Mouse (Mus musculus) forebrain, embryonic 14.5 days (tissue): Measurements from ENCODE around the gene Aig1. TPM values are rescaled to one million over a fixed set of nuclear protein-coding genes. Genes with fewer than 3 reads are reported as not detected.
A peak's percentile ranks its signal among the peaks of the same experiment; 100 is the strongest.

Experiments used
- ATAC-seq: fragments of 200-750 bp; cut with Nextera tagmentation; 2 replicates; pipeline ENCODE4 v1.8.0; 2017; ENCODE audit warnings: mild to moderate bottlenecking, moderate library complexity
- DNase-seq: peaks from one replicate; pipeline ENCODE4 v3.0.0-alpha.2; 2015; ENCODE audit warnings: low spot score
- H3K27ac ChIP-seq: fragments of 300-500 bp; sonication (generic); 2 replicates; pipeline ENCODE4 v1.5.1; 2014; ENCODE audit warnings: low read depth, mild to moderate bottlenecking, control low read depth, low read length, moderate library complexity
- H3K27me3 ChIP-seq: fragments of 300-500 bp; sonication (generic); replicated peaks from 2 replicates; pipeline ENCODE4 v1.6.1; 2014; ENCODE audit warnings: low read length, control low read depth, mixed read lengths; ENCODE audit not compliant: control insufficient read depth, insufficient read depth
- H3K36me3 ChIP-seq: fragments of 300-500 bp; sonication (generic); 2 replicates; pipeline ENCODE4 v1.6.1; 2014; ENCODE audit warnings: low read length, control low read depth; ENCODE audit not compliant: control insufficient read depth, insufficient read depth
- H3K4me1 ChIP-seq: fragments of 300-500 bp; sonication (generic); 2 replicates; pipeline ENCODE4 v1.6.1; 2014; ENCODE audit warnings: antibody characterized with exemption, low read length, control low read depth; ENCODE audit not compliant: control insufficient read depth, insufficient read depth
- H3K4me2 ChIP-seq: fragments of 300-500 bp; sonication (generic); 2 replicates; pipeline ENCODE4 v1.6.1; 2014; ENCODE audit warnings: mild to moderate bottlenecking, control low read depth, low read length
- H3K4me3 ChIP-seq: fragments of 300-500 bp; sonication (generic); 2 replicates; pipeline ENCODE4 v1.5.1; 2014; ENCODE audit warnings: low read depth, low read length, control low read depth
- H3K9ac ChIP-seq: fragments of 300-500 bp; sonication (generic); 2 replicates; pipeline ENCODE4 v1.6.1; 2014; ENCODE audit warnings: mild to moderate bottlenecking, low read length, control low read depth, moderate library complexity
- H3K9me3 ChIP-seq: fragments of 300-500 bp; sonication (generic); replicated peaks from 2 replicates; pipeline ENCODE4 v1.6.1; 2016; ENCODE audit warnings: low read length, control low read depth, mixed read lengths; ENCODE audit not compliant: control insufficient read depth
- WGBS: fragments of 180-500 bp; shearing (Covaris S2); extraction: QIAGEN DNeasy Blood & Tissue Kit; methylation state at CpG from one replicate; pipeline ENCODE4 v1.1.7; 2014; 5-methylcytosine and 5-hydroxymethylcytosine counted together
- polyA plus RNA-seq: library from polyadenylated mRNA; unstranded; fragments of >200 nt; fragmentation: Nextera tagmentation; extraction: Ambion mirVana; gene quantifications from 2 replicates; pipeline ENCODE4 v1.2.1, GENCODE M21; 2014

Aig1 gene
- polyA plus RNA-seq, 1 experiment from 2014 or later: 59.5 TPM

DNA sequence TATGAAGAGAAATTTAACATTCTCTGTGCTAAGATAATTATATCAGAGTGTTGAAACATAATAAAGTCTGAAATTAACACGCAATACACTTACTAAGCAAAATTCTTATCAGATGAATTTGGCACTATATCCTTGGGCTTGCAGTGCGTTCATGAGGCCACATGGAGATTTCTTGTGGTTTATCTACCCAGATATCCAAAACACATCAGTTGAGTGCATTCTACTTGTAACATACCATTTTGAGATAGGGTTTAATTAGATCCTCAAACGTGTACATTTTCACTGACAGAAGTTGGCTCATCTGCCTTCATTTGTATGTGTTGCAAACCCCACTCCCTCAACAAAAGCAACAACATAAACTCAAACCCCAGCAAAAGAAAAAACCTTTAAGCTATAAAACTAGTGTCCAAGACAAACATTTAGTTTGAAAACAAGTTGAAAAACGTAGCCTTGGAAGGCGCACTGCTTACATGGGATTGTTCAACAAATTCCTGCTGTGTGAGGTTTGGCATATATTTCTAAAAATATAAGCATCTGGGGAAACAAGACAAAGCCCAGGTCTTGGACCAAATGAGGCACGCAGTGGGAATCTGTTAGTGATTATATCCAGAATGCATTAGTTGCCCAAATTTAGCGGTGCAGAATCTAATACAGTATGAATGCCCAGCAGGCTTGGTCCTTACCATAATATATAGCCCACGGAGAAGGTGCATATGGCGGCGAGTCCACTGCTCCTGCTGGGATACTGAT, 178.8 kb downstream of the Aig1 start:
- WGBS: 88% methylated on average over 10 of the region's 10 CpGs

DNA sequence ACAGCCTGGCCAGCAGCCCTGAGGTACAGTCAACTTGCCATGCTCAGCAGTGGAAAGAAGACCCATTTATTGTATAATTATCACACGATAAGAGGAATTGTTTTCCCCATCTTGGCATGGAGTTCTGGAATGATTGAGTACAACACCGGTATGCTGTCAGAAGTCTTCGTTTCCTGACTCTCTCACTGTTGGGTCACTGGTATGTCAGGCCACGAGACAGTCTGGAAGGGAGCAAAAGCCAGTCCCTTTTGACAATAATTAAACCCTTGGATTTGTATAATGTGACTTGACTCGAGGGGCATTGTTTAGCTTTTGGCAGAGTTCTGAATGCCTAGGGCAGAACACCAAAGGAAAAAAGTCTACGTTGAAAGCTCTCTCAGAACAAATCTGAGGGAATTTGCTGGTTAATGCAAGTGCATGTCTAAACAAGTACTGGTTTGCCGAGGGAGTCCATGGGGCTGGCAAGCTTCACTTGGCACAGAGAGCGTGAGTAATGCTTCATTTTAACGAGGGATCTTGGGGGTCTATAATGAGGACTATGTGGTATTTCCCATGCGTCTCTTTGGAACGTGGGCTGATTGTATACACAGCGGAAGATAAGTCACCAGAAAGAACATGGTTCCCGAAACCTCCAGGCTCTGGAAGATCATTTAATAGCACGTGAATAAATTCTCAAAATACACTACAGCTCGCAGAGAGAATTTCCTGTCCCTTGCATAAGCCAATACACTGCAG, 180.2 kb downstream of the Aig1 start:
- 29% methylated on average over 15 of the region's 15 CpGs for WGBS
- Histone ChIP-seq H3K9ac (no peak overlapping the region), H3K9me3 (no peaks in the 10 kb centered on the region), H3K4me1 (no peaks in the 10 kb centered on the region; the same call in 1 of the 2 replicates), H3K27ac (no peak overlapping the region), H3K4me2 (no peak overlapping the region), H3K4me3 (no peak overlapping the region), H3K36me3 (no peaks in the 10 kb centered on the region), H3K27me3 (no peaks in the 10 kb centered on the region)
- ATAC-seq (peak; percentile 50; the same call in 1 of the 2 replicates), DNase-seq (peak; percentile 74)

More for the DNA sequence above, 178.8 kb downstream of the Aig1 start:
- Histone ChIP-seq H3K36me3 (no peaks in the 10 kb centered on the region), H3K27me3 (no peaks in the 10 kb centered on the region), H3K9me3 (no peaks in the 10 kb centered on the region), H3K27ac (no peak overlapping the region), H3K4me1 (no peaks in the 10 kb centered on the region; the same call in 1 of the 2 replicates), H3K9ac (no peak overlapping the region), H3K4me2 (no peak overlapping the region), H3K4me3 (no peak overlapping the region)
- DNase-seq (no peak), ATAC-seq (no peak)

DNA sequence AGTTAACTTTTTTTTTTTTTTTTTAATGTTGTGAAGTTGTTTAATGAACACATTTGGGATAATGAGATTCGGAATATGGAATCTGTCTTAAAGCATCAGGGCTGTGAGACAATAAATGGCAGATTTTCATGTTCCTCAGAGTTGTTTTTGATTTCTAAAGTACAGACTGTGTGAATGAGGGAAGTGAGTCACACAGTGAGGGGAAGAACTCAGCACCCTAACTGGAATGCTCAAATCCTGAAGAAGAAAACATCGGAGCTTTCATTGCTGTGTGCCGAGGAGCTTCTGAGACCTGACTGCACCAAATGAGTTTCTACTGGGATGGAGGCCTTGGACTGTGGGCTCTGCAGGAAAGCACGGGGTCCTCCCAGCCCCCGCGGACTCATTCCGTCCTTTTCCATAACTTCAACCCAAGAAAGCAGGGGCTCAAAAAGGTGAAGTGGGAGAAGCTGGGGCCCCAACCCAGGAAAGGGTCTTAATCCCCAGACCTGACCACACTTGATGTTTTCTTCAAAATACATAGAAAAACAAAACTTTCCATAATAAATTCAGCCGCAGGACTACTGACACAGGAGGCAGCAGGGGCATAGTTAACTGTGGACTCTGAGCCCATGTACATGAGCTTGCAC, 181.5 kb downstream of the Aig1 start:
- no peaks in the 10 kb centered on the region for H3K36me3 ChIP-seq
- 91% methylated on average over 8 of the region's 8 CpGs for WGBS
- no peak overlapping the region for H3K4me3 ChIP-seq
- H3K4me2 ChIP-seq: no peak overlapping the region
- DNase-seq (no peak), ATAC-seq (no peak)
- H3K4me1 ChIP-seq: no peaks in the 10 kb centered on the region; the same call in 1 of the 2 replicates
- no peak overlapping the region for H3K27ac ChIP-seq
- H3K9me3 ChIP-seq: no peaks in the 10 kb centered on the region
- no peak overlapping the region for H3K9ac ChIP-seq
- H3K27me3 ChIP-seq: no peaks in the 10 kb centered on the region

DNA sequence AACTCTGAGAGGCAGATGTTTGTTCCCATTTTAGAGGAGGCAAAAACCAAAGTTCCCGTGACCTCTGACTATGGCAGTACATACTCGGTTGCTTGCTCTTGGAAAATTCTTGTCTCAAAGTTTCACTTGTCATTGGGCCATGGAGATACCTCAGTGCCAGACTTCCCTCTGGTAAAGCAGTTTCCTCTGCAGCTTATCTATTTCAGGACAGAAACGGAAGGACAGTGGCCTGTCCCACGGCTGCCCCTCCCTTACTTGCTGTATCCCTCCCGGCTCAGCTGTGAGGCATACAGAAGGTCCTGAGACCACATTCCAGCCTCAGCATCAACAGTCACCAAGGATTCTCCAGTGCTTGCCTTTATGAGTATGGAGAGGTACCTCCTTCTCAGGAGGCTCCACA, 182.7 kb downstream of the Aig1 start:
- H3K27ac ChIP-seq: no peak overlapping the region
- H3K27me3 ChIP-seq: no peaks in the 10 kb centered on the region
- H3K36me3 ChIP-seq: no peaks in the 10 kb centered on the region
- DNase-seq (no peak), ATAC-seq (no peak)
- no peaks in the 10 kb centered on the region; the same call in 1 of the 2 replicates for H3K4me1 ChIP-seq
- no peak overlapping the region for H3K9ac ChIP-seq
- WGBS: 86% methylated on average over 5 of the region's 5 CpGs
- H3K4me3 ChIP-seq: no peak overlapping the region
- no peak overlapping the region for H3K4me2 ChIP-seq
- no peaks in the 10 kb centered on the region for H3K9me3 ChIP-seq

DNA sequence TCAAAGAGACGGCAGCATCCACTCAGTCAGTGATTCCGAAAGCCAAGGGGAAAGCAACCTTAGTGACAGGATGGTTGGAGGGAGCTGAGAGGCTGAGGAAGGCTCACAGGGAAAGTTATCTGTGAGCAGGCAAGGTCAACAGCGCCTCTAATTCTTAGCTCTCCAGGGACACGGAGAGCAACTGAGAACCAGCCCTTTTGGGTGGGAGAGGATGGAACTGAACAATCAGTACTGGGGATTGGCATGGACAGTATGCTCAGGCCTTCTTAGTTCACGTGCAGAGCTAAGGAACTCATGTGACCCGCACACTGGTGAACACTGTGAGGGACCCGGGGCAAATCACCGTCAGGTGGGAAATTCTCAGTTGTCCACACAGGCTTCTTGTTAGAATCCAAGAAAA, 183.4 kb downstream of the Aig1 start:
- no peak overlapping the region for H3K9ac ChIP-seq
- WGBS: 84% methylated on average over 8 of the region's 8 CpGs
- H3K27me3 ChIP-seq: no peaks in the 10 kb centered on the region
- H3K9me3 ChIP-seq: no peaks in the 10 kb centered on the region
- no peak overlapping the region for H3K4me3 ChIP-seq
- no peaks in the 10 kb centered on the region; the same call in 1 of the 2 replicates for H3K4me1 ChIP-seq
- DNase-seq (no peak), ATAC-seq (no peak)
- H3K4me2 ChIP-seq: no peak overlapping the region
- no peak overlapping the region for H3K27ac ChIP-seq
- H3K36me3 ChIP-seq: no peaks in the 10 kb centered on the region

DNA sequence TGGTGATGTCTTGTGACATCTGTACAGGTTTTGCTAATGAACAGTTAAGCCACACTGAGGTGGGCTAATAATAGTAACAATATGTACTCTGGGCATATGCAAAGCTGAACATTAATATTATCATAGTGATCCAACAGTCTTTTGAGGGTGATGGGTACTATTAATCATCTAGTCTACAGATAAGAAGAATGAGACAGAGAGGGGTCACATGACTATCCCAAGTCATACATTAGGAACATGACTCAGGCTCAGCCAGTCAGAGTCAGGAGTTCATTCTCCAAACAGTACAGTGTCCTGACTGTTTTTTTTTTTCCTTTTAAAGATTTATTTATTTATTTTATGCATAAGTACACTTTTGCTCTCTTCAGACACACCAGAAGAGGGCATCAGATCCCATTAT, 184.3 kb downstream of the Aig1 start:
- Histone ChIP-seq H3K36me3 (no peaks in the 10 kb centered on the region), H3K9me3 (no peaks in the 10 kb centered on the region), H3K9ac (no peak overlapping the region), H3K4me2 (no peak overlapping the region), H3K27ac (no peak overlapping the region), H3K27me3 (no peaks in the 10 kb centered on the region), H3K4me1 (no peaks in the 10 kb centered on the region; the same call in 1 of the 2 replicates), H3K4me3 (no peak overlapping the region)
- DNase-seq (no peak), ATAC-seq (no peak)

DNA sequence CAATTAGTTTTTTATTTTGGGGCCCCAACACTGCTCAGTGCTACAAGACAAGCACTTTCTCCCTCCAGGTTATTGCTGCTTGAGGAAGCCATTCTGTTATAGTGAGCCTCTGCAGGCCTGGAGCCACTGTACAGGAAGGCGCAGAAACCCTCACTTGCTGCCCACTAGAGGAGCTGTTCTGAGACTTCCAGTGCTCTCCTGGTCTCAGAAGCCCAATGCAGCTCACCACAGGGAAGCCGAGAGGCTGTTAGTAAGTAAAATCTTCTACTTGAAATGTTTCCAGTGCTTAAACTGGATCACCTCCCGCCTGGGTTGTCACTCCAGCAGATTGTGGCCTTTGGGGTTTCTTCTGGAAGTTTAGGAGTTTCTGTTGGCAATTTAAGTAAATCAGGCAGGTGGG, 186.2 kb downstream of the Aig1 start:
- H3K9me3 ChIP-seq: no peaks in the 10 kb centered on the region
- no peak overlapping the region for H3K4me2 ChIP-seq
- H3K9ac ChIP-seq: no peak overlapping the region
- no peaks in the 10 kb centered on the region for H3K4me1 ChIP-seq
- no peaks in the 10 kb centered on the region for H3K36me3 ChIP-seq
- 0 out of 2 replicates have a peak, but pooled peaks have one; percentile 37 for ATAC-seq
- 56% methylated on average over 3 of the region's 3 CpGs for WGBS
- H3K4me3 ChIP-seq: no peak overlapping the region
- no peak overlapping the region for H3K27ac ChIP-seq
- DNase-seq: peak; percentile 29
- no peaks in the 10 kb centered on the region for H3K27me3 ChIP-seq

DNA sequence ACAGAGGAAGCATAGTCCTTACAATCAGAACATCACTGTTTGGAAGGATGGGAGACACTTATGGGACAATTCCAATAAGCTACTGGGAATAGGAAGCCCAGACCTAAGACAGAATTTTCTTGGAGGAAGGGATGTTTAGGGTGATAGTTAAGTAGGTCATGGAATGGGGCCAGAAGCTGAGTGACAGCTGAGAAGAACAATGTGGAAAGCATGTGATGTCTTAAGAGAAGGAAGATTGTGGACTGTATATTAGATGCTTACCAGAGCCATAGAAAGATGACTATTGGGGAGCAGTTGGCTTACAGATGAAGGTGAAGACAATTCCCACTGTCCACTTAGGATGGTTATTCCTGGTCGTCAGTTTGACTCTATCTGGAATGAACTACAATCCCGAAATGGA, 191.3 kb downstream of the Aig1 start:
- H3K27me3 ChIP-seq: no peaks in the 10 kb centered on the region
- no peak overlapping the region for H3K4me3 ChIP-seq
- 87% methylated on average over 2 of the region's 2 CpGs for WGBS
- no peaks in the 10 kb centered on the region for H3K9me3 ChIP-seq
- DNase-seq: no peak
- no peak overlapping the region for H3K9ac ChIP-seq
- no peak overlapping the region for H3K4me2 ChIP-seq
- no peaks in the 10 kb centered on the region for H3K4me1 ChIP-seq
- no peaks in the 10 kb centered on the region for H3K36me3 ChIP-seq
- no peak overlapping the region for H3K27ac ChIP-seq
- no peak for ATAC-seq

DNA sequence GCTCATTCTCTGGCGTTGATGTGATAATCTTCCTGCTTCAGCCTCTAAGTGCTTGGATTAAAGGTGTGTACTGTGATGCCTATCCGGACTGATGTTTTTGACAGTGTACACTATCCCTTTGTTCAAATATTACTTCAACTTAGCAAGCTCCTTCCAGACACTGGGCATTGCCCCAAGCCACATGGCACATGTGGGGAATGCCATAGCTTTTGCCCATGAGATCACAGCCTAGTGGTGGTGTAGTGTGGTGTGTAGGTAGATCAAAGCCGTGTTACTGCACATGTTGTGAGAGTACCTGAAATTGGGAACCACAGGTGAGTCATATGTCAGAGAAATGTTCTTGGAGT, 193.8 kb downstream of the Aig1 start:
- Histone ChIP-seq H3K27me3 (no peaks in the 10 kb centered on the region), H3K9ac (no peak overlapping the region), H3K27ac (no peak overlapping the region; the same call in 1 of the 2 replicates), H3K4me3 (no peak overlapping the region), H3K4me2 (no peak overlapping the region), H3K36me3 (no peaks in the 10 kb centered on the region), H3K4me1 (no peaks in the 10 kb centered on the region), H3K9me3 (no peaks in the 10 kb centered on the region)
- DNase-seq (peak; percentile 21), ATAC-seq (peak; percentile 74)
- 51% methylated on average over 3 of the region's 3 CpGs for WGBS
